ENCODE assay signal across 26 mouse cellular contexts in the genomic region with DNA sequence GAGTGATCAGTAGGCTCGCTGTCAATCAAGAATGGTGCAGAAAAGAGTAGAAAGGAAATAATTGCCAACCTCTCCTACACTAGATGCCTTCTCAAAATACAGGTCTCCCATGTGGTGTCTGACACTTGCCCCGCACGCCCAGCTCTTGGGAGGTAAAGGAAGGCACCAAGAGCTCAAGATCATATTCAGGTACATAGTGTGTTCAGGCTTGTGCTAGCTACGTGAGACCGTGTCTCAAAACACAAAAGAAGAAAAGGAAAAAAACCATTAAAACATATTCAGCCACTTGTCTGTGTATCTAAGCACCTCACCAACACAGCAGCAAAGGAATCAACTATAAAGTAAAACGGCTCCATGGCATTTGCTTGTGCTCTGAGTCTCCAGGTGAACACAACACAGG.
"Had no signal": no experiment of that assay in that cellular context is flagged by ENCODE, and none has a peak within 500 bp of the region (broad histone marks: within the 10 kb centered on the region; RNA-seq: fewer than 3 reads in every experiment).

No protein-coding gene starts in this region.

- H3K4me3 ChIP-seq: embryonic facial prominence, embryonic 10.5 days; embryonic facial prominence, embryonic 12.5 days; embryonic facial prominence, embryonic 13.5 days; embryonic facial prominence, embryonic 15.5 days; erythroblast, embryonic 14.5 days; forebrain, embryonic 10.5 days; forebrain, embryonic 12.5 days; forebrain, embryonic 13.5 days; forebrain, embryonic 15.5 days; gastrocnemius, adult 2 months; heart, adult 2 months had no signal

- H3K27me3 ChIP-seq: embryonic facial prominence, embryonic 12.5 days; embryonic facial prominence, embryonic 13.5 days; embryonic facial prominence, embryonic 15.5 days; forebrain, embryonic 12.5 days; forebrain, embryonic 13.5 days; forebrain, embryonic 15.5 days had no signal

- H3K4me2 ChIP-seq: embryonic facial prominence, embryonic 12.5 days; embryonic facial prominence, embryonic 13.5 days; embryonic facial prominence, embryonic 15.5 days; forebrain, embryonic 12.5 days; forebrain, embryonic 13.5 days; forebrain, embryonic 15.5 days had no signal

- DNase-seq: cerebellum, adult 2 months; cerebellum, adult 8-10 months; cerebellum, adult 9-10 months; cerebellum, adult 9-11 months; cerebellum, postnatal 10 days; cerebellum, postnatal 14 days; cerebellum, postnatal 36 days; forebrain, postnatal 0 days; gastrocnemius, adult 2 months; gastrocnemius, postnatal 10 days; gastrocnemius, postnatal 14 days; gastrocnemius, postnatal 25 days; gastrocnemius, postnatal 36 days; heart, adult 18-20 months; heart, adult 2 months had no signal

- H3K4me1 ChIP-seq: embryonic facial prominence, embryonic 10.5 days; embryonic facial prominence, embryonic 12.5 days; embryonic facial prominence, embryonic 13.5 days; embryonic facial prominence, embryonic 15.5 days; forebrain, embryonic 12.5 days; forebrain, embryonic 13.5 days; forebrain, embryonic 15.5 days had no signal

- ATAC-seq: forebrain, embryonic 13.5 days; forebrain, embryonic 14.5 days; forebrain, embryonic 15.5 days; forebrain, embryonic 16.5 days; forebrain, postnatal 0 days had no signal

- H3K9ac ChIP-seq: embryonic facial prominence, embryonic 12.5 days; embryonic facial prominence, embryonic 13.5 days; embryonic facial prominence, embryonic 15.5 days; forebrain, embryonic 12.5 days; forebrain, embryonic 13.5 days; forebrain, embryonic 15.5 days; forebrain, postnatal 0 days had no signal

- H3K9me3 ChIP-seq: embryonic facial prominence, embryonic 10.5 days; embryonic facial prominence, embryonic 12.5 days; embryonic facial prominence, embryonic 13.5 days; embryonic facial prominence, embryonic 15.5 days; forebrain, embryonic 10.5 days; forebrain, embryonic 12.5 days; forebrain, embryonic 13.5 days; forebrain, embryonic 15.5 days had no signal

- H3K27ac ChIP-seq: embryonic facial prominence, embryonic 10.5 days; embryonic facial prominence, embryonic 12.5 days; embryonic facial prominence, embryonic 13.5 days; embryonic facial prominence, embryonic 15.5 days; forebrain, embryonic 10.5 days; forebrain, embryonic 12.5 days; forebrain, embryonic 13.5 days; gastrocnemius, adult 2 months; heart, adult 2 months had no signal

- H3K36me3 ChIP-seq: forebrain, embryonic 12.5 days; forebrain, embryonic 15.5 days had no signal
